Mouse (Mus musculus) forebrain, embryonic 16.5 days (tissue): ENCODE measurements around the gene Rsph1. TPM values are rescaled to one million over a fixed set of nuclear protein-coding genes. Genes with fewer than 3 reads are reported as not detected.

Experiments used
- ATAC-seq: fragments of 200-750 bp; cut with Nextera tagmentation; 2 replicates; pipeline ENCODE4 v1.8.0; 2017; ENCODE audit warnings: mild to moderate bottlenecking, moderate library complexity
- H3K27ac ChIP-seq: fragments of 300-500 bp; sonication (generic); 2 replicates; pipeline ENCODE4 v1.5.1; 2014; ENCODE audit warnings: low read length, control low read depth
- H3K27me3 ChIP-seq: fragments of 300-500 bp; sonication (generic); replicated peaks from 2 replicates; pipeline ENCODE4 v1.6.1; 2014; ENCODE audit warnings: low read length; ENCODE audit not compliant: control insufficient read depth, insufficient read depth
- H3K36me3 ChIP-seq: fragments of 300-500 bp; sonication (generic); 2 replicates; pipeline ENCODE4 v1.6.1; 2014; ENCODE audit not compliant: control insufficient read depth, insufficient read depth
- H3K4me1 ChIP-seq: fragments of 300-500 bp; sonication (generic); replicated peaks from 2 replicates; pipeline ENCODE4 v1.6.1; 2014; ENCODE audit warnings: low read length; ENCODE audit not compliant: control insufficient read depth, insufficient read depth
- H3K4me2 ChIP-seq: fragments of 300-500 bp; sonication (generic); 2 replicates; pipeline ENCODE4 v1.6.1; 2014; ENCODE audit warnings: mild to moderate bottlenecking, low read length, control low read depth
- H3K4me3 ChIP-seq: fragments of 300-500 bp; sonication (generic); replicated peaks from 2 replicates; pipeline ENCODE4 v1.5.1; 2014; ENCODE audit warnings: mild to moderate bottlenecking, low read length, control low read depth
- H3K9ac ChIP-seq: fragments of 300-500 bp; sonication (generic); replicated peaks from 2 replicates; pipeline ENCODE4 v1.6.1; 2014; ENCODE audit warnings: low read depth, low read length, control low read depth
- H3K9me3 ChIP-seq: fragments of 300-500 bp; sonication (generic); 2 replicates; pipeline ENCODE4 v1.6.1; 2016; ENCODE audit warnings: low read length; ENCODE audit not compliant: control insufficient read depth
- WGBS: fragments of 180-500 bp; shearing (Covaris S2); extraction: QIAGEN DNeasy Blood & Tissue Kit; methylation state at CpG from one replicate; pipeline ENCODE4 v1.1.7; 2014; 5-methylcytosine and 5-hydroxymethylcytosine counted together
- polyA plus RNA-seq: library from polyadenylated mRNA; unstranded; fragments of >200 nt; fragmentation: Nextera tagmentation; extraction: Ambion mirVana; gene quantifications from 2 replicates; pipeline ENCODE4 v1.2.1, GENCODE M21; 2015

The Rsph1 gene
- polyA plus RNA-seq, 1 experiment from 2014 or later = 4.5 TPM

- peak; percentile 89 for ATAC-seq
- no peak overlapping the region for H3K4me3 ChIP-seq
- H3K9me3 ChIP-seq = no peaks in the 10 kb centered on the region
- H3K4me2 ChIP-seq = peak overlapping the region; percentile 5; the same call in 1 of the 2 replicates
- H3K27me3 ChIP-seq = no peaks in the 10 kb centered on the region
- 7% methylated on average over 9 of the region's 9 CpGs for WGBS
- peaks cover 8% of the 10 kb centered on the region for H3K4me1 ChIP-seq
- H3K36me3 ChIP-seq = no peaks in the 10 kb centered on the region
- no peak overlapping the region for H3K27ac ChIP-seq
- H3K9ac ChIP-seq = no peak overlapping the region
Measured at GRCm38 (mm10) chr17:31254463-31254931, 22.7 kb downstream of the Rsph1 start.

DNA sequence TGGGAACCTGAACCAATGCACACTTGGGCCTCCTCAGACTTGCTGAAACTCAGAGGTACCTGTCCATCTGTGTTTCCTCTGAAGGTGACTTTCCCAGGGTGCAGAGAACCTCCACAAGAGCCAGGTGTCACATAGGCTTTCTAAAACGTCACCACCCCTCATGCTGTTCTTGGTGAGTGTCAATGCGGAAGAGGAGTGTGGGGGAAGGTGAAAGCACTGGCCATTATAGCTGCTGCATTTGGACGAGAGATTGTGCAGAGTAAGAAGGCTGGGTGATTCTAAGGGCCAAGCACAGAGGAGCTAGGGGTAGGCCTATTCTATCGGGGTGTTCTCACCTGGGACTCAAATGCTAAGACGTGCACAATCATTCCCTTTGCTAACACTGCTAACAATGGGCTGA lies 23.2 kb downstream of the Rsph1 start:
- no peaks in the 10 kb centered on the region for H3K36me3 ChIP-seq
- H3K27me3 ChIP-seq = no peaks in the 10 kb centered on the region
- no peak overlapping the region for H3K9ac ChIP-seq
- H3K4me3 ChIP-seq = no peak overlapping the region
- peaks cover 8% of the 10 kb centered on the region for H3K4me1 ChIP-seq
- WGBS = 59% methylated on average over 5 of the region's 5 CpGs
- ATAC-seq = no peak
- no peaks in the 10 kb centered on the region for H3K9me3 ChIP-seq
- H3K4me2 ChIP-seq = no peak overlapping the region
- no peak overlapping the region for H3K27ac ChIP-seq

DNA sequence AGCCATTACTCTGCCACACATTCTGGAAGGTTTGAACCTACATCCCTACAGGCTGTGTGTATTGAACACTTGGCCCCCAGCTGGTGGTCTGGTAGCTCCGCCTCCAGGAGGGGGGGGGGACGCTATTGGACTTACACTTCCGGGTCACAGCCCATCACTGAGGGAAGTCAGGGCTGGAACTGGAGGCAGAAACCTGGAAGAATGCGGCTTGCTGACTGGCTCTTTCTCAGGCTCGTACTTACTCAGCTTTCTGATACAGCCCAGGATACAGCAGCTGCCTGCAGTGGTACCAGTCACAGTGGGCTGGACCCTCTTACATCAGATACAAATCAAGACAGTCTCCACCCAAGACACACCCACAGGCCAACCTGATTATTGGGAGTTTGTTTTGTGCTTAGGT lies 30.0 kb downstream of the Rsph1 start:
- H3K4me2 ChIP-seq = no peak overlapping the region
- whole genome bisulfite sequencing = 51% methylated on average over 5 of the region's 5 CpGs
- H3K27ac ChIP-seq = no peak overlapping the region
- no peaks in the 10 kb centered on the region for H3K9me3 ChIP-seq
- no peaks in the 10 kb centered on the region for H3K36me3 ChIP-seq
- no peak overlapping the region for H3K9ac ChIP-seq
- ATAC-seq = no peak
- no peaks in the 10 kb centered on the region for H3K4me1 ChIP-seq
- no peak overlapping the region for H3K4me3 ChIP-seq
- no peaks in the 10 kb centered on the region for H3K27me3 ChIP-seq

GRCm38 (mm10) chr17:31245321-31245720 lies 31.9 kb downstream of the Rsph1 start:
- no peak overlapping the region for H3K4me2 ChIP-seq
- no peaks in the 10 kb centered on the region for H3K4me1 ChIP-seq
- WGBS = 90% methylated on average over 5 of the region's 5 CpGs
- no peak overlapping the region for H3K27ac ChIP-seq
- no peak overlapping the region for H3K9ac ChIP-seq
- H3K9me3 ChIP-seq = no peaks in the 10 kb centered on the region
- ATAC-seq = no peak
- H3K4me3 ChIP-seq = no peak overlapping the region
- H3K27me3 ChIP-seq = no peaks in the 10 kb centered on the region
- H3K36me3 ChIP-seq = no peaks in the 10 kb centered on the region

DNA sequence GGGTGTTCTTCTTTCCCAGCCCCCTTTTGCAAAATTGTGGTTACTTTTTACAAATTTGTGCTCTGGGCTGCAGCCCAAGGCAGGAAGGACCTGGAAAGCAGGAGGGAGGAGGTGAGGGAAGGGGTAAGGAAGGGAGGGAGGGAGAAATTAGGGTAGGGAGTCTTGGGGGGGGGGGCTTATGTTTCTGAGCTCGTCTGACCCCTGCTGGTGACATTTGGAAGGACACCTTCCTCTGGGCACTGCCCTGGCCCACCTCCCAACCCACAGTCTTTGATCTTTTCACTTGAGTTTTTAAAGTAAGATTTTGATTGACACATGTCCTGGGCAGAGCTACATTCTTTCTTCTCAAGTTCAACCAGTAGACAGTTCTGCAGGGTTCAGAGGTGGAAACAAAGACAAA lies 34.4 kb downstream of the Rsph1 start:
- no peak overlapping the region for H3K4me3 ChIP-seq
- no peak for ATAC-seq
- no peaks in the 10 kb centered on the region for H3K4me1 ChIP-seq
- H3K4me2 ChIP-seq = no peak overlapping the region
- H3K9me3 ChIP-seq = no peaks in the 10 kb centered on the region
- no peak overlapping the region for H3K27ac ChIP-seq
- 0% methylated on average over 1 of the region's 1 CpGs for WGBS
- no peak overlapping the region for H3K9ac ChIP-seq
- no peaks in the 10 kb centered on the region for H3K36me3 ChIP-seq
- H3K27me3 ChIP-seq = no peaks in the 10 kb centered on the region

GRCm38 (mm10) chr17:31241156-31241555 lies 36.0 kb downstream of the Rsph1 start:
- no peak for ATAC-seq
- Histone ChIP-seq H3K9me3 (no peaks in the 10 kb centered on the region), H3K36me3 (no peaks in the 10 kb centered on the region), H3K4me1 (no peaks in the 10 kb centered on the region), H3K4me3 (no peak overlapping the region), H3K27ac (no peak overlapping the region), H3K4me2 (no peak overlapping the region), H3K9ac (no peak overlapping the region), H3K27me3 (no peaks in the 10 kb centered on the region)
- 89% methylated on average over 8 of the region's 8 CpGs for WGBS

DNA sequence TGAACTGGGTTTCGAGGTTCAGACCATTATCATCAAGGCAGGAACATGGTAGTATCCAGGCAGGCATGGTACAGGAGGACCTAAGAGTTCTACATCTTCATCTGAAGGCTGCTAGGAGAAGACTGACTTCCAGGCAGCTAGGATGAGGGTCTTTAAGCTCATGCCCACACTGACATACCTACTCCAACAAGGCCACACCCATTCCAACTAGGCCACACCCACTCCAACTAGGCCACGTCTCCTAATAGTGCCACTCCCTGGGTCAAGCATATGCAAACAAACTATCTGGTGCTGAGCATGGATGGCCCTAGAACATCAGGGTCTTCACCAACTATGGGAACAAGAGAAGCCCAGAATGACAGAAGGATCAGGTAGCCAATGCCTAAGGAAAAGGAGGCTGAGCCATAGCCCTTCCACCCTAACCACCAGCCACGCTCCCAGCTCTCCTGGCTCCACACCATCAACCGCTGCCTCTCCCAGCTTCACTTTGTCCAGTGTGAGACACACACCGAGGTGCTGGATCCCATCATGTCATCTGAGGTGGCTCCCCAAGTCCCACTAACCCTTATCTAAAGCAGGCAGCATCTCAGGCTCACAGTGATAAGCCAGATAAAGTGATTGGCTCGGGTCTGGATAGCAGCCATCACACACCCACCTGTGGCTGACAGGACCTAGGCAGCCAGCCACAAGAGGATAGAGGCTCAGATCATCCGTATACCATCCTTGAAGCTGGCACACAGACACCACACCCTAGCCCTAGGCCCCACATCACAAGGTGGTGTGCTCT lies 38.8 kb downstream of the Rsph1 start:
- no peak overlapping the region for H3K4me2 ChIP-seq
- no peak overlapping the region for H3K27ac ChIP-seq
- 85% methylated on average over 7 of the region's 7 CpGs for WGBS
- no peaks in the 10 kb centered on the region for H3K9me3 ChIP-seq
- H3K9ac ChIP-seq = no peak overlapping the region
- no peaks in the 10 kb centered on the region for H3K4me1 ChIP-seq
- H3K36me3 ChIP-seq = no peaks in the 10 kb centered on the region
- H3K4me3 ChIP-seq = no peak overlapping the region
- H3K27me3 ChIP-seq = no peaks in the 10 kb centered on the region
- no peak for ATAC-seq

DNA sequence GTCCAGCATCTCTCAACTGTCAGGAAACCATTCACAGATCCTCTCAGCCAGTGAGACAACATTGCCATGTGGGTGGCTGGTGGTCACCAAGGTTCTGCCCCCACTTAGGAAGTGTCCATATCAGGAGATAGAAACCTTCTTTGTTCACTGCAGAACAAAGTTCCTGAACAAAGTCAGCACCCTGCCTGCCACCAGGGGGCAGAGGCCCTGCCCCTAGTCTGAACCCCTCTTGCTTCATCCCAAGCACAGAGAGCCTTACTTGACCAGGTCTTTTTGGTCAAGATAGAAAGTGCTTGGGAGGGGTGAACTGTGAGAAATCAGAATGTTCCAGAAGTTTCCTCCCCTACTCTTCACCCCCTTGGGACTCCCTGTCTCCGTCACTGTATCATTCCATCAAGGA lies 41.3 kb downstream of the Rsph1 start:
- H3K4me1 ChIP-seq = no peaks in the 10 kb centered on the region
- H3K27ac ChIP-seq = no peak overlapping the region
- H3K9me3 ChIP-seq = no peaks in the 10 kb centered on the region
- no peaks in the 10 kb centered on the region for H3K36me3 ChIP-seq
- H3K4me3 ChIP-seq = no peak overlapping the region
- no peak for ATAC-seq
- no peaks in the 10 kb centered on the region for H3K27me3 ChIP-seq
- H3K9ac ChIP-seq = no peak overlapping the region
- H3K4me2 ChIP-seq = no peak overlapping the region
- 89% methylated on average over 1 of the region's 1 CpGs for WGBS

GRCm38 (mm10) chr17:31232251-31233010 lies 44.8 kb downstream of the Rsph1 start:
- no peaks in the 10 kb centered on the region for H3K27me3 ChIP-seq
- ATAC-seq = no peak
- WGBS = 24% methylated on average over 8 of the region's 8 CpGs
- no peak overlapping the region for H3K27ac ChIP-seq
- no peak overlapping the region for H3K4me3 ChIP-seq
- H3K36me3 ChIP-seq = no peaks in the 10 kb centered on the region
- no peak overlapping the region for H3K4me2 ChIP-seq
- no peaks in the 10 kb centered on the region for H3K9me3 ChIP-seq
- H3K4me1 ChIP-seq = no peaks in the 10 kb centered on the region
- no peak overlapping the region for H3K9ac ChIP-seq
